Mouse (Mus musculus): ENCODE data around the gene Nol3. TPM values are rescaled to one million over a fixed set of nuclear protein-coding genes. Genes with fewer than 3 reads are reported as not detected.
A peak's percentile ranks its signal among the peaks of the same experiment; 100 is the strongest.

Gene Nol3
- polyA plus RNA-seq, 1 experiment = 0.09 TPM

GRCm38 (mm10) chr8:105265128-105265527, 10.8 kb upstream of the Nol3 start:
- H3K4me3 ChIP-seq (ENCODE audit: control insufficient read depth, low read depth, low read length) = peak overlapping the region; percentile 6; the same call in 1 of the 2 replicates
- no peak for TF ChIP-seq CTCF (IDR thresholded peaks at IDR 0.05; ENCODE audit: control insufficient read depth, insufficient read depth, insufficient replicate concordance, low read depth, low read length)
- TF ChIP-seq POLR2A (IDR thresholded peaks at IDR 0.05; ENCODE audit: control insufficient read depth, low read depth, low read length) = no peak
- no peaks in the 10 kb centered on the region for H3K27me3 ChIP-seq (ENCODE audit: control insufficient read depth, insufficient read depth, low read length)
- peaks cover 27% of the 10 kb centered on the region for H3K4me1 ChIP-seq (ENCODE audit: control insufficient read depth, insufficient read depth, low read length)
- no peak overlapping the region for H3K27ac ChIP-seq (ENCODE audit: control insufficient read depth, insufficient read depth, low read depth, low read length)
- H3K36me3 ChIP-seq (ENCODE audit: control insufficient read depth, insufficient read depth, low read length) = no peaks in the 10 kb centered on the region

GRCm38 (mm10) chr8:105266775-105267174, 9.2 kb upstream of the Nol3 start:
- Histone ChIP-seq H3K27ac (ENCODE audit: control insufficient read depth, insufficient read depth, low read depth, low read length) (no peak overlapping the region), H3K36me3 (ENCODE audit: control insufficient read depth, insufficient read depth, low read length) (no peaks in the 10 kb centered on the region), H3K4me1 (ENCODE audit: control insufficient read depth, insufficient read depth, low read length) (peaks cover 34% of the 10 kb centered on the region), H3K27me3 (ENCODE audit: control insufficient read depth, insufficient read depth, low read length) (no peaks in the 10 kb centered on the region), H3K4me3 (ENCODE audit: control insufficient read depth, low read depth, low read length) (no peak overlapping the region)
- TF ChIP-seq POLR2A (IDR thresholded peaks at IDR 0.05; ENCODE audit: control insufficient read depth, low read depth, low read length) (no peak), CTCF (IDR thresholded peaks at IDR 0.05; ENCODE audit: control insufficient read depth, insufficient read depth, insufficient replicate concordance, low read depth, low read length) (no peak)

GRCm38 (mm10) chr8:105268342-105269074, 7.4 kb upstream of the Nol3 start:
- Histone ChIP-seq H3K4me3 (ENCODE audit: control insufficient read depth, low read depth, low read length) (peak overlapping the region; percentile 49), H3K4me1 (ENCODE audit: control insufficient read depth, insufficient read depth, low read length) (peaks cover 34% of the 10 kb centered on the region), H3K27ac (ENCODE audit: control insufficient read depth, insufficient read depth, low read depth, low read length) (no peak overlapping the region), H3K36me3 (ENCODE audit: control insufficient read depth, insufficient read depth, low read length) (no peaks in the 10 kb centered on the region), H3K27me3 (ENCODE audit: control insufficient read depth, insufficient read depth, low read length) (no peaks in the 10 kb centered on the region)
- TF ChIP-seq CTCF (IDR thresholded peaks at IDR 0.05; ENCODE audit: control insufficient read depth, insufficient read depth, insufficient replicate concordance, low read depth, low read length) = no peak
- TF ChIP-seq POLR2A (IDR thresholded peaks at IDR 0.05; ENCODE audit: control insufficient read depth, low read depth, low read length) = no peak

GRCm38 (mm10) chr8:105269075-105269458, 6.9 kb upstream of the Nol3 start:
- Histone ChIP-seq H3K36me3 (ENCODE audit: control insufficient read depth, insufficient read depth, low read length) (no peaks in the 10 kb centered on the region), H3K4me1 (ENCODE audit: control insufficient read depth, insufficient read depth, low read length) (peaks cover 30% of the 10 kb centered on the region), H3K4me3 (ENCODE audit: control insufficient read depth, low read depth, low read length) (peak overlapping the region; percentile 49), H3K27me3 (ENCODE audit: control insufficient read depth, insufficient read depth, low read length) (no peaks in the 10 kb centered on the region), H3K27ac (ENCODE audit: control insufficient read depth, insufficient read depth, low read depth, low read length) (no peak overlapping the region)
- no peak for TF ChIP-seq POLR2A (IDR thresholded peaks at IDR 0.05; ENCODE audit: control insufficient read depth, low read depth, low read length)
- TF ChIP-seq CTCF (IDR thresholded peaks at IDR 0.05; ENCODE audit: control insufficient read depth, insufficient read depth, insufficient replicate concordance, low read depth, low read length) = no peak

GRCm38 (mm10) chr8:105269461-105269947, 6.4 kb upstream of the Nol3 start, which contains the start of gene Hsf4:
Hsf4 (plus strand) TSS chr8:105269801.
- Histone ChIP-seq H3K4me1 (ENCODE audit: control insufficient read depth, insufficient read depth, low read length) (peaks cover 30% of the 10 kb centered on the region), H3K27ac (ENCODE audit: control insufficient read depth, insufficient read depth, low read depth, low read length) (no peak within 1 kb of the TSS), H3K27me3 (ENCODE audit: control insufficient read depth, insufficient read depth, low read length) (no peaks in the 10 kb centered on the region), H3K36me3 (ENCODE audit: control insufficient read depth, insufficient read depth, low read length) (no peaks in the 10 kb centered on the region), H3K4me3 (ENCODE audit: control insufficient read depth, low read depth, low read length) (peak within 1 kb of the TSS; percentile 49)
- TF ChIP-seq CTCF (IDR thresholded peaks at IDR 0.05; ENCODE audit: control insufficient read depth, insufficient read depth, insufficient replicate concordance, low read depth, low read length) (no peak), POLR2A (IDR thresholded peaks at IDR 0.05; ENCODE audit: control insufficient read depth, low read depth, low read length) (no peak)

GRCm38 (mm10) chr8:105270101-105270915, 5.6 kb upstream of the Nol3 start:
- H3K27ac ChIP-seq (ENCODE audit: control insufficient read depth, insufficient read depth, low read depth, low read length) = no peak overlapping the region
- no peaks in the 10 kb centered on the region for H3K36me3 ChIP-seq (ENCODE audit: control insufficient read depth, insufficient read depth, low read length)
- H3K4me3 ChIP-seq (ENCODE audit: control insufficient read depth, low read depth, low read length) = peak overlapping the region; percentile 10
- peaks cover 27% of the 10 kb centered on the region for H3K4me1 ChIP-seq (ENCODE audit: control insufficient read depth, insufficient read depth, low read length)
- H3K27me3 ChIP-seq (ENCODE audit: control insufficient read depth, insufficient read depth, low read length) = no peaks in the 10 kb centered on the region
- TF ChIP-seq CTCF (IDR thresholded peaks at IDR 0.05; ENCODE audit: control insufficient read depth, insufficient read depth, insufficient replicate concordance, low read depth, low read length) = no peak
- no peak for TF ChIP-seq POLR2A (IDR thresholded peaks at IDR 0.05; ENCODE audit: control insufficient read depth, low read depth, low read length)

GRCm38 (mm10) chr8:105270916-105271186, 5.1 kb upstream of the Nol3 start:
- no peak for TF ChIP-seq POLR2A (IDR thresholded peaks at IDR 0.05; ENCODE audit: control insufficient read depth, low read depth, low read length)
- TF ChIP-seq CTCF (IDR thresholded peaks at IDR 0.05; ENCODE audit: control insufficient read depth, insufficient read depth, insufficient replicate concordance, low read depth, low read length) = no peak
- Histone ChIP-seq H3K36me3 (ENCODE audit: control insufficient read depth, insufficient read depth, low read length) (no peaks in the 10 kb centered on the region), H3K27ac (ENCODE audit: control insufficient read depth, insufficient read depth, low read depth, low read length) (no peak overlapping the region), H3K4me1 (ENCODE audit: control insufficient read depth, insufficient read depth, low read length) (peaks cover 27% of the 10 kb centered on the region), H3K27me3 (ENCODE audit: control insufficient read depth, insufficient read depth, low read length) (no peaks in the 10 kb centered on the region), H3K4me3 (ENCODE audit: control insufficient read depth, low read depth, low read length) (no peak overlapping the region; the same call in 1 of the 2 replicates)

Measured in testis, adult 2 months (tissue).